Mouse (Mus musculus): ENCODE data around the gene Gm973. TPM values are rescaled to one million over a fixed set of nuclear protein-coding genes. Genes with fewer than 3 reads are reported as not detected.

Gene Gm973
- polyA plus RNA-seq, 1 experiment from 2014 or later = not detected

DNA sequence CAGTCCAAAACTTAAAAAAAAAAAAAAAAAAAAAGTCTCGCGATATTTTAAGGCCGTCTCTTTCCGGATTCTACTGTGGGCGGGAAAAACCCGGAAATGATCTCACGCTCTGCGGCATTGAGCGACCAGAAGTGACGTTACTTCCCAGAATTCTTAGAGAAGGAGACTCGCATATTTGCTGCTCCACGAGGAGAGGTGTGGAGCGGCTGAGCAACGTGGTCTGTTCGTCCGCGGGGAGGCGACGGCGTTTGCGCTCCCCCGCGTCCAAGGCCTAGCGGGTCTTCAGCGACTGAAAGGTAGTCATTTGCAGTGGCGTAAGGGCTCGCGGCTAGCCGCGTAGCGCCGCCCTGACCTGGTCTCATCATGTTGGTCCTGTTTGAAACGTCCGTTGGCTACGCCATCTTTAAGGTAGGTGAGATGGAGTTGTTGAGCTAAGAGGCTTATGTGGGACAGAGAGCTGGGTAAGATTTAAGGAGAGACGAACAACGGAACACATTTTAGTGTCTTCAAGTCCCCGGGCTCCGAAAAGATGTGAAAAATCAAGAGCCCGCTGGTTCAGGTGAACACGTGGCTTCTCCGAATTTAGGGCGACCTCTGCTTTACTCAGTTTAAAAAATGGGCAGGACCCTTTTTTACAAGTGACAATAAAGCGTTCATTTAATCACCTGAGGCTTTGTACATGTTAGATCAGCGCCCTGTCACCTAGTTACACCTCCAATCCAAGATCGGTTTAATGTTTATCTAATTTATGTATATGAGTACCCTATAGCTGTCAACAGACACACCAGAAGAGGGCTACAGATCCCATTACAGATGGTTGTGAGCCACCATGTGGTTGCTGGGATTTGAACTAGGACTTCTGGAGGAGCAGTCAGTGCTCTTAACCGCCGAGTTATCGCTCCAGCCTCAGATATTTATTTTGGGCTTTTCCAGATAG, 169.0 kb downstream of the Gm973 start, which contains the start of gene Nop58:
Nop58 (plus strand) TSS at position 153 of the 937 bp plus-strand sequence.
- H3K4me1 ChIP-seq = peaks cover 42% of the 10 kb centered on the region
- H3K9me3 ChIP-seq (replicated peaks) = no peaks in the 10 kb centered on the region
- H3K9ac ChIP-seq = peak within 1 kb of the TSS; percentile 85
- peaks cover 11% of the 10 kb centered on the region for H3K27me3 ChIP-seq (replicated peaks)
- H3K4me2 ChIP-seq = peak within 1 kb of the TSS; percentile 83
- peak within 1 kb of the TSS; percentile 84 for H3K4me3 ChIP-seq
- H3K36me3 ChIP-seq = peaks cover 24% of the 10 kb centered on the region
- ATAC-seq = peak; percentile 94
- H3K27ac ChIP-seq = peak within 1 kb of the TSS; percentile 85
- WGBS (ENCODE audit: insufficient replicate concordance) = under 1% methylated on average over 49 of the region's 49 CpGs

Other genes with a start within 250 kb of the Gm973 start
- 5.3 and 5.4 TPM in 2 replicates for gene Fzd7, start 33.8 kb upstream of the Gm973 start, polyA plus RNA-seq (2016; fragmentation: Nextera tagmentation; extraction: Ambion mirVana)
- gene Sumo1, start 154.6 kb downstream of the Gm973 start, polyA plus RNA-seq (2016; fragmentation: Nextera tagmentation; extraction: Ambion mirVana) = 199 and 208 TPM in 2 replicates
- gene Nop58, start 168.7 kb downstream of the Gm973 start, polyA plus RNA-seq (2016; fragmentation: Nextera tagmentation; extraction: Ambion mirVana) = 274 and 282 TPM in 2 replicates
- gene Bmpr2, start 247.1 kb downstream of the Gm973 start, polyA plus RNA-seq (2016; fragmentation: Nextera tagmentation; extraction: Ambion mirVana) = 1.5 and 1.8 TPM in 2 replicates

Data from liver, embryonic 12.5 days (tissue).